In genomic region chr17:94735437-94735836, GRCm38 (mm10) we compare ENCODE assay signal across 8 mouse cellular contexts. TPM values are rescaled to one million over a fixed set of nuclear protein-coding genes. Genes with fewer than 3 reads are reported as not detected.
DNase-seq lines count a peak whose midpoint lies in the region; ATAC-seq and TF ChIP-seq lines count a peak whose summit lies in the region.

No protein-coding gene starts in this region.

- ATAC-seq in limb, embryonic 11.5 days (ENCODE audit: insufficient number of reproducible peaks, low FRiP score, low TSS enrichment, low read depth): no peak
- no peak for ATAC-seq in kidney, embryonic 16.5 days (ENCODE audit: low FRiP score, low TSS enrichment)

- intact Hi-C loops in gastrocnemius, postnatal 36 days (cut with DNase I): no loop called here

- peak; percentile 79 for TF ChIP-seq CTCF in layer of hippocampus, adult 2 months (conservative IDR thresholded peaks at IDR 0.05)

- WGBS in limb, embryonic 11.5 days: 67% methylated on average over 4 of the region's 4 CpGs
- WGBS in kidney, embryonic 16.5 days: 78% methylated on average over 4 of the region's 4 CpGs

- no peak overlapping the region for H3K4me2 ChIP-seq in limb, embryonic 11.5 days (ENCODE audit: low read depth, severe bottlenecking)
- no peak overlapping the region for H3K4me2 ChIP-seq in kidney, embryonic 16.5 days (replicated peaks; ENCODE audit: low read depth, low read length)

- peak in 1 of 2 experiments; percentile 35 for DNase-seq in layer of hippocampus, adult 2 months (ENCODE audit: low spot score in 2 of 2)
- no peak for DNase-seq in layer of hippocampus, adult 9-10 months (ENCODE audit: low spot score)
- peak; percentile 27 for DNase-seq in ES-E14 (ENCODE audit: low read depth, low spot score)
- peak; percentile 3 for DNase-seq in embryo, embryonic 11.5 days (ENCODE audit: low read depth, low spot score)
- peak; percentile 50 for DNase-seq in limb, embryonic 11.5 days (ENCODE audit: low spot score)
- DNase-seq in spleen, adult 12 weeks (ENCODE audit: low spot score): no peak
- DNase-seq in gastrocnemius, postnatal 36 days: no peak

- H3K9ac ChIP-seq in ES-E14 (ENCODE audit: insufficient read depth, low read depth, low read length, poor library complexity, severe bottlenecking): no peak overlapping the region
- no peak overlapping the region for H3K9ac ChIP-seq in limb, embryonic 11.5 days (ENCODE audit: low read length)
- no peak overlapping the region for H3K9ac ChIP-seq in kidney, embryonic 16.5 days (replicated peaks; ENCODE audit: low read length)

- H3K4me3 ChIP-seq in layer of hippocampus, adult 2 months: no peak overlapping the region
- no peak overlapping the region for H3K4me3 ChIP-seq in ES-E14 (ENCODE audit: insufficient read depth in 1 of 2, low read depth in 1 of 2, low read length in 2 of 2, poor library complexity in 1 of 2, severe bottlenecking in 1 of 2)
- no peak overlapping the region for H3K4me3 ChIP-seq in limb, embryonic 11.5 days (ENCODE audit: low read depth, low read length)
- H3K4me3 ChIP-seq in kidney, embryonic 16.5 days (ENCODE audit: low read length): no peak overlapping the region

- no peak overlapping the region for H3K27ac ChIP-seq in layer of hippocampus, adult 2 months
- no peak overlapping the region for H3K27ac ChIP-seq in ES-E14 (ENCODE audit: insufficient read depth, low read depth, low read length, poor library complexity, severe bottlenecking)
- H3K27ac ChIP-seq in limb, embryonic 11.5 days (replicated peaks; ENCODE audit: low read depth, low read length): no peak overlapping the region
- no peak overlapping the region for H3K27ac ChIP-seq in kidney, embryonic 16.5 days (ENCODE audit: low read length)

- no peaks in the 10 kb centered on the region for H3K9me3 ChIP-seq in ES-E14 (ENCODE audit: control insufficient read depth, insufficient read depth, low read depth, low read length)
- H3K9me3 ChIP-seq in limb, embryonic 11.5 days (ENCODE audit: control insufficient read depth, low read length): no peaks in the 10 kb centered on the region
- no peaks in the 10 kb centered on the region for H3K9me3 ChIP-seq in kidney, embryonic 16.5 days (ENCODE audit: low read length)

- no peaks in the 10 kb centered on the region for H3K27me3 ChIP-seq in limb, embryonic 11.5 days (ENCODE audit: control insufficient read depth, insufficient read depth, low read length)
- H3K27me3 ChIP-seq in kidney, embryonic 16.5 days (ENCODE audit: insufficient read depth, low read length): no peaks in the 10 kb centered on the region

- H3K36me3 ChIP-seq in ES-E14 (ENCODE audit: control insufficient read depth, insufficient read depth, low read length, poor library complexity, severe bottlenecking): peaks cover 3% of the 10 kb centered on the region
- no peaks in the 10 kb centered on the region for H3K36me3 ChIP-seq in limb, embryonic 11.5 days (ENCODE audit: control insufficient read depth, insufficient read depth, low read length)
- peaks cover 8% of the 10 kb centered on the region; the same call in 1 of the 2 replicates for H3K36me3 ChIP-seq in kidney, embryonic 16.5 days (ENCODE audit: insufficient read depth, low read length)

- no peaks in the 10 kb centered on the region for H3K4me1 ChIP-seq in ES-E14 (ENCODE audit: control insufficient read depth in 2 of 2, insufficient read depth in 2 of 2, low read length in 2 of 2, poor library complexity in 1 of 2)
- H3K4me1 ChIP-seq in limb, embryonic 11.5 days (ENCODE audit: control insufficient read depth, insufficient read depth, low read length): no peaks in the 10 kb centered on the region
- H3K4me1 ChIP-seq in kidney, embryonic 16.5 days (ENCODE audit: insufficient read depth, low read length): no peaks in the 10 kb centered on the region

- in situ Hi-C loops in ES-E14 (cut with MboI; ENCODE audit: low sequenced_read_pairs in 2 of 2, unreplicated experiment in 2 of 2): no loop called here

TF ChIP-seq in ES-E14, 5 proteins besides CTCF, POLR2A, EP300 and RAD21:
- peak; percentile 89 for TF ChIP-seq ZC3H11A (IDR thresholded peaks at IDR 0.05; ENCODE audit: borderline replicate concordance, low read depth, low read length)
- TF ChIP-seq CHD2 (IDR thresholded peaks at IDR 0.05; ENCODE audit: low read depth, low read length): no peak

RNA-seq across cellular contexts. Expression of gene Mettl4, which starts 14.4 kb away (rescaled TPM):
- total RNA-seq in layer of hippocampus, adult 2 months (2021): 10 to 100 TPM; 15.3 to 16.3 TPM
- 21.6 and 23.0 TPM in 2 replicates for total RNA-seq in ES-E14 (2012; rRNA removed)
- polyA plus RNA-seq in limb, embryonic 11.5 days (2014; fragmentation: Nextera tagmentation; extraction: Ambion mirVana): 32.5 and 35.0 TPM in 2 replicates
- total RNA-seq in gastrocnemius, postnatal 36 days (2021): 1 to 10 TPM; 6.1 to 6.3 TPM
- polyA plus RNA-seq in kidney, embryonic 16.5 days (2015; fragmentation: Nextera tagmentation; extraction: Ambion mirVana): 20.6 and 21.1 TPM in 2 replicates

Comparison
In these comparisons a context has a peak if more than half of its experiments do, and no peak if none do; other contexts are left out.
1. DNase-seq: peak in ES-E14 (single experiment), embryo, embryonic 11.5 days (single experiment) and limb, embryonic 11.5 days (single experiment); none in layer of hippocampus, adult 9-10 months (single experiment), spleen, adult 12 weeks (single experiment) and gastrocnemius, postnatal 36 days (0 of 2).